Mouse (Mus musculus) midbrain, embryonic 10.5 days (tissue): ENCODE results near the gene Srrd. TPM values are rescaled to one million over a fixed set of nuclear protein-coding genes. Genes with fewer than 3 reads are reported as not detected.

ENCODE experiments used
- DNase-seq: peaks from one replicate; pipeline ENCODE4 v3.0.0-alpha.2; 2017; ENCODE audit warnings: low spot score
- H3K27ac ChIP-seq: fragments of 300-500 bp; sonication (generic); replicated peaks from 2 replicates; pipeline ENCODE4 v1.5.1; 2016; ENCODE audit warnings: mild to moderate bottlenecking
- H3K27me3 ChIP-seq: fragments of 300-500 bp; sonication (generic); 2 replicates; pipeline ENCODE4 v1.6.1; 2016; ENCODE audit warnings: low read depth, mild to moderate bottlenecking; ENCODE audit not compliant: poor library complexity, severe bottlenecking
- H3K36me3 ChIP-seq: fragments of 300-500 bp; sonication (generic); 2 replicates; pipeline ENCODE4 v1.6.1; 2016; ENCODE audit warnings: mild to moderate bottlenecking, moderate library complexity
- H3K4me1 ChIP-seq: fragments of 300-500 bp; sonication (generic); 2 replicates; pipeline ENCODE4 v1.6.1; 2016
- H3K4me3 ChIP-seq: fragments of 300-500 bp; sonication (generic); 2 replicates; pipeline ENCODE4 v1.5.1; 2016; ENCODE audit warnings: mild to moderate bottlenecking, moderate library complexity
- H3K9me3 ChIP-seq: fragments of 300-500 bp; sonication (generic); replicated peaks from 2 replicates; pipeline ENCODE4 v1.6.1; 2016; ENCODE audit warnings: mild to moderate bottlenecking
- WGBS: fragments of 180-500 bp; shearing (Covaris S2); methylation state at CpG from one replicate; pipeline ENCODE4 v1.1.7; 2016; 5-methylcytosine and 5-hydroxymethylcytosine counted together
- polyA plus RNA-seq: library from polyadenylated mRNA; unstranded; fragments of >200 nt; fragmentation: Nextera tagmentation; extraction: Ambion mirVana; gene quantifications from 2 replicates; pipeline ENCODE4 v1.2.1, GENCODE M21; 2016

Gene Srrd
- polyA plus RNA-seq = 48.7 and 51.0 TPM in 2 replicates

DNA sequence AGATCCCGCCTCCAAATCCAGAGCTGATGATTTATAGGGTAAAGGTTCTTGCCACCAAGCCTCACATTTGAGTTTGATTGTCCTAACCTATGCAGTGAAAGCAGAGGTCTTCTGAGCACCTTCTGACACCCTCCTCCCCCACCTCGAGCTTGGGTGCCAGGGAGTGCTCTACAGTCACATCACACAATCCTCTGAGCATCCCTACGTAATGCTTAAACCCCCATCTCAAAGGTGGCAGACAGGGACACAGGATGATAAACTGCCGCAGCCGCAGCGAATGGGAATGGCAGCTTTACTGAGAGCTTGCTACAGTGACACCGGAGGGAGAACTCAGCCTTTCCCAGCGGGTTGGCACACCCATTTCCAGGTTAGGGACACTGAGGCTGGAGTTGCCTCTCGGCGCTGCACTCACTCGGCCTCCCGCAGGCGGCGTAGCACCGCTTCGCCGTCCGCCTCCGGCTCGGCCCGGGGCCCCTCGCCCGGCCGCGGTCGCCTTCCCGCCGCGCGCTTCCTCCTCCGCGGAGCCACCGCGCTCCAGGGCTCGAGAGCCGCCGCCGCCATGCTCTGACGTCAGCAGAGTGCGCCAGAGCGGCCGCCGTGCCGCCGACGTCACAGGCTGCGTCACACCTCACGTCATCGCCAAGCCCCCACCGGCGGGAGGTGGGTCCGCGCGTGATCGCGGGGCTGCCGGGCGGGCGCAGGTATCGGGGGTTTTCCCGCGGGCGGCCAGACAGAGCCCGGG is at the start of gene Srrd, which contains the start of gene Hps4:
TSS of gene Srrd (minus strand) at position 578 of the 742 bp plus-strand sequence.
TSS of gene Hps4 (plus strand) at position 621 of the 742 bp plus-strand sequence.
- WGBS = 2% methylated on average over 64 of the region's 64 CpGs
- peak within 1 kb of the TSS; percentile 88 for H3K27ac ChIP-seq
- H3K36me3 ChIP-seq = peaks cover 58% of the 10 kb centered on the region
- peaks cover 55% of the 10 kb centered on the region for H3K4me1 ChIP-seq
- no peaks in the 10 kb centered on the region for H3K9me3 ChIP-seq
- peak within 1 kb of the TSS; percentile 80 for H3K4me3 ChIP-seq
- H3K27me3 ChIP-seq = no peaks in the 10 kb centered on the region
- peak; percentile 88 for DNase-seq

DNA sequence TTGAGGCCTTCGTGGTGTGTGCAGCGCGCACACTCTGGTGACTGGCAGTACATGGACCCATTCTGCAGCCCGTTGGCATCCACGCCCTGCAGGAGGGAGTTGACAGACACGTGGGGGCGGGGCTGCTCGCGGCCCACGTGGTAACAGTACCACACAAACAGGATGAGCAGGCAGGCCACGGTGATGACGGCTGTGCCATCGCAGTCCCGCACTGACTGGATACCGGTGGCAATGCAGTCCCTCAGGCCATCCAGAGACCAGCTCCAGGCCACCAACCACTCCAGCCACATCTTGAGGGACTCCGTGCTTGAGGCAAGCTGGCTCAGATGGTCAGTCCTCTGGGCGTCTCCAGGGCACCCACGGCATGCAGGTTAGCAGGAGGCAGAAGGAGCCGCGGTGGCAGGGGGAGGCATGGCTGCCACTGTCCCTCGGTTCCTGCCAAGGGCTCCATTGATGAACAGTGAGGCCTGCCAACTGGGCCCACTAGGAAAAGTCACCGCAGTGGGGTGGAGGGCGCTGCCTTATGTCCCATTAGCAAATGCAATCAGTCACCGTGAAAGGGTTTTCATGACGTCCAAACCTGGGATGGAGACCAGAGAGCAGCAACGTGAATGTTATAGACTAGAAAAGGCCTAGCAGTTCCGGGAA is 49.0 kb upstream of the Srrd start:
- no peak for DNase-seq

GRCm38 (mm10) chr5:112391002-112391401 is 48.2 kb upstream of the Srrd start:
- H3K4me3 ChIP-seq = no peak overlapping the region
- peaks cover 60% of the 10 kb centered on the region for H3K36me3 ChIP-seq
- H3K9me3 ChIP-seq = no peaks in the 10 kb centered on the region
- WGBS = 61% methylated on average over 16 of the region's 16 CpGs
- H3K4me1 ChIP-seq = peaks cover 64% of the 10 kb centered on the region
- no peak overlapping the region for H3K27ac ChIP-seq
- H3K27me3 ChIP-seq = peaks cover 42% of the 10 kb centered on the region
- no peak for DNase-seq

More for the DNA sequence above, 49.0 kb upstream of the Srrd start:
- H3K4me3 ChIP-seq = no peak overlapping the region
- H3K4me1 ChIP-seq = peaks cover 67% of the 10 kb centered on the region
- H3K27me3 ChIP-seq = peaks cover 43% of the 10 kb centered on the region
- WGBS = 73% methylated on average over 27 of the region's 27 CpGs
- no peak overlapping the region for H3K27ac ChIP-seq
- H3K36me3 ChIP-seq = peaks cover 52% of the 10 kb centered on the region
- no peaks in the 10 kb centered on the region for H3K9me3 ChIP-seq

GRCm38 (mm10) chr5:112389352-112389751 is 46.5 kb upstream of the Srrd start:
- Histone ChIP-seq H3K27me3 (peaks cover 36% of the 10 kb centered on the region), H3K4me3 (no peak overlapping the region), H3K9me3 (no peaks in the 10 kb centered on the region), H3K36me3 (peaks cover 76% of the 10 kb centered on the region), H3K27ac (peak overlapping the region; percentile 38; the same call in 1 of the 2 replicates), H3K4me1 (peaks cover 50% of the 10 kb centered on the region)
- 81% methylated on average over 9 of the region's 9 CpGs for WGBS
- no peak for DNase-seq

DNA sequence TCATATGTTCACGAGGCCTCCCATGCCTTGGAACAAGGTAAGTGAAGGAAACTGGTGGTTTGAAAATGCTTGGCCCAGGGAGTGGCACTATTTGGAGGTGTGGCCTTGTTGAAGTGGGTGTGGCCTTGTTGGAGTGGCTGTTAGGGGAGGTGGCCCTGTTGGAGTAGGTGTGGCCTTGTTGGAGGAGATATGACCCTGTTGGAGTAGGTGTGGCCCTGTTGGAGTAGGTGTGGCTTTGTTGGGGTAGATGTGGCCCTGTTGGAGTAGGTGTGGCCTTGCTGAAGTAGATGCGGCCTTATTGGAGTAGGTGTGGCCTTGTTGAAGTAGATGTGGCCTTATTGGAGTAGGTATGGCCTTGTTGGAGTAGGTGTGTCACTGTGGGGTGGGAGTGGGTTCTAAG is 43.1 kb upstream of the Srrd start:
- no peak for DNase-seq
- Histone ChIP-seq H3K27ac (no peak overlapping the region), H3K36me3 (peaks cover 63% of the 10 kb centered on the region), H3K9me3 (no peaks in the 10 kb centered on the region), H3K27me3 (peaks cover 2% of the 10 kb centered on the region), H3K4me3 (no peak overlapping the region), H3K4me1 (peaks cover 31% of the 10 kb centered on the region)
- 82% methylated on average over 2 of the region's 2 CpGs for WGBS

- DNase-seq = no peak
- H3K27ac ChIP-seq = no peak overlapping the region
- peaks cover 27% of the 10 kb centered on the region for H3K4me1 ChIP-seq
- H3K9me3 ChIP-seq = no peaks in the 10 kb centered on the region
- no peak overlapping the region for H3K4me3 ChIP-seq
- 94% methylated on average over 13 of the region's 13 CpGs for WGBS
- H3K27me3 ChIP-seq = no peaks in the 10 kb centered on the region
- peaks cover 58% of the 10 kb centered on the region for H3K36me3 ChIP-seq
Measured at GRCm38 (mm10) chr5:112384805-112385472, 42.1 kb upstream of the Srrd start.

DNA sequence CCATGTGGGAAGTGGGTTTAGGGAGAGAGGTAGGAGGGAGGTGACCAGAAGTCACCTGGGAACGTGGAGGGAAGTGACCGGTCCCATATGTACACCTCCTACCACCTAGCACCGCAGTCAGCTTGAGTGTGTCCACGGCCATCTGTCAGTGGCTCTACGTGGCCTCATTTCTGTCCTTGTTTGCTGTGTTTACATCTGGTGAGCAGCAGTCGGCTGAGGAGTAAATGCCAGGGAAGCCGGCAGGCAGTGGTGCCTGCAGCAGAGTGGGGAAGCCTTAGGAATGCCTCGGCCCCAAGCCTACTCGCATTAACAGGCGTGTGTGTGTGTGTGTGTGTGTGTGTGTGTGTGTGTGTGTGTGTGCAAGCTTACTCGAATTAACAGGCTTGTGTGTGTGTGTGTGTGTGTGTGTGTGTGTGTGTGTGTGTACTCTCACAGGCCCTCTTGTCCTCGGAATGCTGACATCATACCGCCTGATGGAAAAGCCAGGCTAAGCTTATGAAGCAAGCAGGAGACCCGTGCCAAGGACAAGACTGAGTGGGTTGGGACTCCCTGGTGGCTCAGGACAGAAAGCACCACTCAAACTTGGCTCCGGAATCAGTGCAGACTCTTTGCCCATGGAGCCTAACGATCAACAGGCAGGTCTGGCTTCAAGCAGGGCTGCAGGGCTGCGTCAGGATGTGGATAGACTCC is 39.9 kb upstream of the Srrd start:
- DNase-seq = no peak
- Histone ChIP-seq H3K36me3 (peaks cover 61% of the 10 kb centered on the region), H3K27ac (0 out of 2 replicates have a peak overlapping the region, but pooled peaks have one; percentile 46), H3K4me1 (peaks cover 14% of the 10 kb centered on the region), H3K9me3 (no peaks in the 10 kb centered on the region), H3K4me3 (no peak overlapping the region), H3K27me3 (no peaks in the 10 kb centered on the region)
- 80% methylated on average over 17 of the region's 17 CpGs for WGBS

DNA sequence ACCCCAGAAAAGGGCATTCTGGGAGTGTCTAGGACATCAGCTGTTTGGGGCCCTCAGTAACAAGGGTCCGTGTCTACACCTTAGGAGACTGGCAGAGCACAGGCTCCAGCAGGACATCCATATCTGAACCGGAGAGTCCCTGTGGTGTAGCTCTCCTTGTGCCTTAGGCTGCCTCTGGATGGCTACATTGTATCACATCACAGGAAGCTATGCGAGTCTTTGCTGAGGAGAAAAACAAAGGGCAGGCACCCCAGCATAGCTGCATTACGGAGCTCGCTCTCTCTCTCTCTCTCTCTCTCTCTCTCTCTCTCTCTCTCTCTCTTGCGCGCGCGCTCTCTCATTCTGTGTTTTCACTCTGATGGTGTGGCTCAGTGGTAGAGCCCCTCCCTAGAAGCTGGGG is 39.2 kb upstream of the Srrd start:
- Histone ChIP-seq H3K36me3 (peaks cover 60% of the 10 kb centered on the region), H3K4me1 (peaks cover 14% of the 10 kb centered on the region), H3K27ac (peak overlapping the region; percentile 46; the same call in 1 of the 2 replicates), H3K27me3 (no peaks in the 10 kb centered on the region), H3K4me3 (no peak overlapping the region), H3K9me3 (no peaks in the 10 kb centered on the region)
- 70% methylated on average over 9 of the region's 9 CpGs for WGBS
- DNase-seq = no peak

DNA sequence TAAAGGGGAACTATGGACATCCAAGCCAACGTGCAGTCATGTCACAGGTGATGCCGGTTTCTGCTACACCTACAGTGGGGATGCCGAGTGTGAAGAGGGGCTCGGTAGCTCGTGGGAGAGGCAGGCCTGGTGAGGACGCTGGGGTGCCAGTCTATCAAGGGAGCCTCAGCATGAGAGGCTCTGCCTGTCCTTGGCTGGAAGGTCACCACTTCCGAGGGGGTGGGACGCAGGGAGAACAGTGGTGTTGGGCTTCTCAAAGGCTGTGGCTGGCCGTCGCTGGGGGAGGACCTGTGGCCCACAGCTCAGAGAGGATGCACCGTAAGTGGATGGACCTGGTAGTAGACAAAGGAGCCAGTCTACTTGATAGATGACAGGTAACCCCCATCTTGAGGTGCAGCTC is 38.3 kb upstream of the Srrd start:
- no peak for DNase-seq
- peaks cover 56% of the 10 kb centered on the region for H3K36me3 ChIP-seq

GRCm38 (mm10) chr5:112378716-112379115 is 35.9 kb upstream of the Srrd start:
- Histone ChIP-seq H3K9me3 (no peaks in the 10 kb centered on the region), H3K4me1 (peaks cover 24% of the 10 kb centered on the region), H3K27ac (no peak overlapping the region), H3K36me3 (peaks cover 61% of the 10 kb centered on the region), H3K4me3 (no peak overlapping the region), H3K27me3 (no peaks in the 10 kb centered on the region)
- 80% methylated on average over 6 of the region's 6 CpGs for WGBS
- no peak for DNase-seq

More for the DNA sequence above, 38.3 kb upstream of the Srrd start:
- peak overlapping the region; percentile 46; the same call in 1 of the 2 replicates for H3K27ac ChIP-seq
- H3K4me1 ChIP-seq = peaks cover 17% of the 10 kb centered on the region
- H3K27me3 ChIP-seq = no peaks in the 10 kb centered on the region
- no peak overlapping the region for H3K4me3 ChIP-seq
- WGBS = 89% methylated on average over 11 of the region's 11 CpGs
- H3K9me3 ChIP-seq = no peaks in the 10 kb centered on the region

DNA sequence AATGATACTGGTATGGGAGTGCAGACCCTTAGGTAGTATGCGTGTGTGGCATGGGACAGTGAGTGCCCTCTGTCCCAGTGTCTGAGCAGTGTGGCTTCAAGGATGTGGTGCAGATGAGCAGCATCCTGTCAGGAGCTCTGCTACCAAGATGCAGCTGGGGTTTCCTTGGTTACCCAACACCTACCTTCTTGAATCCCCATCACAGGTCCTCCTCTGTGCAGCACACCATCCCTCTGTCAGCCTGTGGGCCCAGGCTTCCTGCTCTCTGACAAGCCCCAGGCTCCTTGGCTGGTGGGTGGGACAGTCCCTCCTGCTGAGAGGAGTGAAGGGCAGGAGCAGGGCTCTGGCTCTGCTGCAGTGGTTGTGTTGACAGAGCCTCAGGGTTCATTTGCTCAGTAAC is 34.5 kb upstream of the Srrd start:
- 91% methylated on average over 1 of the region's 1 CpGs for WGBS
- Histone ChIP-seq H3K27ac (peak overlapping the region; percentile 46; the same call in 1 of the 2 replicates), H3K9me3 (no peaks in the 10 kb centered on the region), H3K36me3 (peaks cover 73% of the 10 kb centered on the region), H3K27me3 (no peaks in the 10 kb centered on the region), H3K4me3 (no peak overlapping the region), H3K4me1 (peaks cover 33% of the 10 kb centered on the region)
- DNase-seq = no peak

DNA sequence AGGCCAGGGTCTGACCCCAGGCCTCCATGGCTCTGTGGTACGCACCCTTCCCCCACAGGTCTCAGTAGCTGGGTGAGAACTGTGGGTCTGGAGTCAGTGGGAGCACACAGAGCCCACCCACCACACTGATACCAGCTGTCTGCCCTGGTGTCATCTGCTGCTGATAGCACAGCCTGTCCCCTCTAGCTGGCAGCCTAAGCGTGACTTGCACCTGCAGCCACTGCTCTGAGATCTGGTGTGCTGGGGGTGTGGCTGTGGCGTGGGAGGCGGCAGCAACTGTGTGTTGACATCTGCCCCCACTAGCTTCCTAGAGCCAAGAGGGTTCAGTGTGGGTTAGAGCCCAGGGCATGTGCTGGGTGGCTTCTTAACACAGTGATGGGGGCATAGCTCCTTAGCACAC is 33.3 kb upstream of the Srrd start:
- 85% methylated on average over 4 of the region's 4 CpGs for WGBS
- peaks cover 36% of the 10 kb centered on the region for H3K4me1 ChIP-seq
- H3K4me3 ChIP-seq = no peak overlapping the region
- DNase-seq = no peak
- H3K9me3 ChIP-seq = no peaks in the 10 kb centered on the region
- no peaks in the 10 kb centered on the region for H3K27me3 ChIP-seq
- peaks cover 76% of the 10 kb centered on the region for H3K36me3 ChIP-seq
- H3K27ac ChIP-seq = no peak overlapping the region
